Mouse (Mus musculus) brain, embryonic 14.5 days (tissue): ENCODE measurements around the gene Unc119b.

ENCODE experiments used
- CTCF ChIP-seq: fragments of 200-500 bp; IDR thresholded peaks from 2 replicates; pipeline ENCODE4 v1.5.1; 2012; ENCODE audit warnings: inconsistent platforms, mild to moderate bottlenecking, moderate library complexity, borderline replicate concordance; ENCODE audit not compliant: insufficient read depth, insufficient read length; ENCODE audit errors: extremely low read depth
- POLR2A ChIP-seq: fragments of 200-500 bp; IDR thresholded peaks from 2 replicates; pipeline ENCODE4 v1.6.1; 2012; ENCODE audit warnings: mild to moderate bottlenecking, inconsistent platforms, borderline replicate concordance; ENCODE audit not compliant: poor library complexity, insufficient read depth, insufficient read length, severe bottlenecking; ENCODE audit errors: extremely low read depth

- no peak for TF ChIP-seq POLR2A
- TF ChIP-seq CTCF, result no peak
Measured at GRCm38 (mm10) chr5:115177866-115178265, 43.1 kb upstream of the Unc119b start.
